Mouse (Mus musculus) liver, adult 2 months (tissue): ENCODE data around the gene Zbtb48. TPM values are rescaled to one million over a fixed set of nuclear protein-coding genes. Genes with fewer than 3 reads are reported as not detected.

ENCODE experiments used
- DNase-seq: peaks from one replicate; pipeline ENCODE4 v3.0.0-alpha.2; 2011; ENCODE audit warnings: low read depth, low spot score; ENCODE audit errors: extremely low read depth
- H3K27ac ChIP-seq: fragments of 200-500 bp; replicated peaks from 2 replicates; pipeline ENCODE4 v1.5.1; 2012; ENCODE audit warnings: low read depth, mild to moderate bottlenecking, control low read depth, inconsistent platforms, low read length; ENCODE audit not compliant: insufficient read depth
- H3K27me3 ChIP-seq: fragments of 200-500 bp; 2 replicates; pipeline ENCODE4 v1.6.1; 2012; ENCODE audit warnings: mild to moderate bottlenecking, moderate library complexity, low read length, inconsistent platforms; ENCODE audit not compliant: control insufficient read depth, insufficient read depth
- H3K36me3 ChIP-seq: fragments of 200-500 bp; 2 replicates; pipeline ENCODE4 v1.6.1; 2012; ENCODE audit warnings: low read length, inconsistent platforms; ENCODE audit not compliant: control insufficient read depth, insufficient read depth
- H3K4me1 ChIP-seq: fragments of 200-500 bp; 2 replicates; pipeline ENCODE4 v1.6.1; 2011; ENCODE audit warnings: low read length; ENCODE audit not compliant: control insufficient read depth, insufficient read depth
- H3K4me3 ChIP-seq: fragments of 200-500 bp; 2 replicates; pipeline ENCODE4 v1.5.1; 2011; ENCODE audit warnings: low read depth, mild to moderate bottlenecking, control low read depth, low read length, moderate library complexity; ENCODE audit not compliant: insufficient read depth
- H3K79me2 ChIP-seq: fragments of 200-500 bp; 2 replicates; pipeline ENCODE4 v1.6.1; 2012; ENCODE audit warnings: inconsistent platforms, mild to moderate bottlenecking, low read length, moderate library complexity; ENCODE audit not compliant: control insufficient read depth, insufficient read depth
- H3K9ac ChIP-seq: fragments of 200-500 bp; 2 replicates; pipeline ENCODE4 v1.6.1; 2012; ENCODE audit warnings: low read depth, mild to moderate bottlenecking, control low read depth, inconsistent platforms, low read length
- CTCF ChIP-seq: fragments of 200-500 bp; IDR thresholded peaks from 2 replicates; pipeline ENCODE4 v1.5.1; 2011; ENCODE audit warnings: low read depth, low read length, control low read depth
- POLR2A ChIP-seq: fragments of 200-500 bp; IDR thresholded peaks from 2 replicates; pipeline ENCODE4 v1.6.1; 2011; ENCODE audit warnings: low read length, control low read depth; ENCODE audit not compliant: insufficient read depth; ENCODE audit errors: extremely low read depth
- WGBS: fragments of 180-500 bp; shearing (Covaris S2); methylation state at CpG from one replicate; pipeline ENCODE4 v1.1.7; 2018; 5-methylcytosine and 5-hydroxymethylcytosine counted together
- polyA plus RNA-seq: library from polyadenylated mRNA; depleted of rRNA; stranded (reverse); fragments of >200 nt; gene quantifications from 2 replicates; pipeline ENCODE4 v1.2.3, GENCODE M21; 2012
- total RNA-seq: library from RNA; depleted of rRNA; stranded (reverse); fragments of >200 nt; gene quantifications from 2 replicates; pipeline ENCODE4 v1.2.3, GENCODE M21; 2014

Zbtb48 gene
- total and polyA plus RNA-seq, 2 experiments = 11.8 to 16.0 TPM

DNA sequence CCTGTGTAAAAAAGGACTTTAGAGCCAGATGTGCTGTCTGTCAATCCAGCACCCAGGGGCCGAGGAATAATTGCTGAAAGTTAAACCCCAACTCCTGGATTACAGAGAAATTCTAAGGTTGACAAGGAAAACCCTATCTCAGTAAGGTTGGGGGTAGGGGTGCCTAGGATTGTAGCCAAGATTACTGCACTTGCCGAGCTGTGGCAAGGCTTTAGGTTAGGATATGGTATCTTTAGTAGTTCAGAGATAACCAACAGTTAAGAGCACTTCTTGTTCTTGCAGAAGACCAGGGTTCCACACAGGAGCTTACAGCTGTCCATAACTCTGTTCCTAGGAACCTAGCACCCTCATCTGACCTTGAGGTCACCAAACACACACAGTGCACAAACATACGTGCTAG lies 29.8 kb downstream of the Zbtb48 start:
- Histone ChIP-seq H3K36me3 (no peaks in the 10 kb centered on the region), H3K27me3 (no peaks in the 10 kb centered on the region), H3K9ac (no peak overlapping the region), H3K4me3 (no peak overlapping the region), H3K79me2 (0 out of 2 replicates have a peak, but pooled peaks cover 7% of the 10 kb centered on the region), H3K27ac (no peak overlapping the region), H3K4me1 (no peaks in the 10 kb centered on the region)
- WGBS = 28% methylated on average over 3 of the region's 3 CpGs
- no peak for DNase-seq
- TF ChIP-seq CTCF (no peak), POLR2A (no peak)

DNA sequence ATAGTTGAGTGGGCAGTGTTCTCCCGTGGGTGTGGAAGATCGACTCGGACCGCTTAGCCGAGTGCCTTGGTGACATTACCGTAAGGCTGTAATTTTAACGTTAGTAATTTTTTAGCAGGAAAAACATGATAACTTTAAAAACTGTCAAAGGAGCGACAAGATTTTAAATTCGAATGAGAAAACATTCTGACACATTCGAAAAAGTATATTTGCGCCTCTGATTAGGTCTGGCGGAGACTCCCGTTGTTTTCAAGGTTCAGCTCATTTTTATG lies 30.6 kb downstream of the Zbtb48 start:
- 0 out of 2 replicates have a peak, but pooled peaks cover 7% of the 10 kb centered on the region for H3K79me2 ChIP-seq
- H3K36me3 ChIP-seq = no peaks in the 10 kb centered on the region
- peak overlapping the region; percentile 87 for H3K4me3 ChIP-seq
- TF ChIP-seq POLR2A (no peak), CTCF (no peak)
- no peak for DNase-seq
- peak overlapping the region; percentile 81 for H3K27ac ChIP-seq
- under 1% methylated on average over 13 of the region's 13 CpGs for WGBS
- no peaks in the 10 kb centered on the region for H3K27me3 ChIP-seq
- peak overlapping the region; percentile 87 for H3K9ac ChIP-seq
- H3K4me1 ChIP-seq = no peaks in the 10 kb centered on the region

DNA sequence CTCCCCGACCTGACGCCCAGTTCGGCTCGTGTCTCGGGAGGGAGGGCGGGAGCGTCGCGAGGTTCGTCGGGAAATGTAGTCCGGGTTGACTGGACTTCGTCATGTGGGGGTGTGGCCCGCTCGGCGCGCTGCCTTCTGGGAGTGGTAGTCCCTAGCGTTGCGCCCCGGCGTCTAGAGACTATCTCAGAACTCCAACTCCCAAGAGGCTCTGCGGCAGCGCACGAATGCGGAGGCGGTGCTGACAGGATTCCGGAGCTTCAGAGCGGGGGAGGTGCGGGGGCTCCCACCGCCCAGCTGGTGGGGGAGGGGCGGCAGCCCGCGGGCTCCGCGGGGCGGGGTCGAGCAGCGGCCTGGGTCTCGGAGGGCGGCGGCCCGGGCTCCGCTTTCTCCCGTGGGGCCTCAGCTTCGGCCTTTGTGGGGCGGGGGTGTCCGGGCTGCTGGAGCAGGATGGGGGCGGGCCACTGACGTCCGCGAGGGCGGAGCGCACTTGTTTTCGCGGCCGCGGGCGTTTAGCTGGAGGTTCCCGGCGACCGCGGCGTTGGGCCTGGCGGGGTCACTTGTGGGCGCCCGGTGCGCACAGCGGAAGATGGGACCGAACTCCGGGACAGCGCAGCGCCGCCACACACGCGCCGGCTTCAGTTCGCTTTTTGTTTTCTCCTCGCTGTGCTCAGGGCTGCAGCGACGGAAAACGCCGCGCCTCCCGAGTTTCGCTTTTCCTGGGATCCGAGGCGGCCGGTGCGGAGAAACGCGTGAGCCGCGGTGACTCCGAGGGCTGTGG lies 31.1 kb downstream of the Zbtb48 start, which contains the start of gene Phf13:
TSS of gene Phf13 (minus strand) at position 86 of the 778 bp plus-strand sequence.
- Histone ChIP-seq H3K36me3 (no peaks in the 10 kb centered on the region; the same call in 1 of the 2 replicates), H3K27me3 (no peaks in the 10 kb centered on the region), H3K79me2 (0 out of 2 replicates have a peak, but pooled peaks cover 7% of the 10 kb centered on the region), H3K4me1 (no peaks in the 10 kb centered on the region), H3K27ac (peak within 1 kb of the TSS; percentile 81), H3K9ac (peak within 1 kb of the TSS; percentile 91), H3K4me3 (peak within 1 kb of the TSS; percentile 93)
- WGBS = under 1% methylated on average over 93 of the region's 94 CpGs
- TF ChIP-seq CTCF = no peak
- TF ChIP-seq POLR2A = peak; percentile 71; the same call in 1 of the 2 replicates
- DNase-seq = peak; percentile 95

DNA sequence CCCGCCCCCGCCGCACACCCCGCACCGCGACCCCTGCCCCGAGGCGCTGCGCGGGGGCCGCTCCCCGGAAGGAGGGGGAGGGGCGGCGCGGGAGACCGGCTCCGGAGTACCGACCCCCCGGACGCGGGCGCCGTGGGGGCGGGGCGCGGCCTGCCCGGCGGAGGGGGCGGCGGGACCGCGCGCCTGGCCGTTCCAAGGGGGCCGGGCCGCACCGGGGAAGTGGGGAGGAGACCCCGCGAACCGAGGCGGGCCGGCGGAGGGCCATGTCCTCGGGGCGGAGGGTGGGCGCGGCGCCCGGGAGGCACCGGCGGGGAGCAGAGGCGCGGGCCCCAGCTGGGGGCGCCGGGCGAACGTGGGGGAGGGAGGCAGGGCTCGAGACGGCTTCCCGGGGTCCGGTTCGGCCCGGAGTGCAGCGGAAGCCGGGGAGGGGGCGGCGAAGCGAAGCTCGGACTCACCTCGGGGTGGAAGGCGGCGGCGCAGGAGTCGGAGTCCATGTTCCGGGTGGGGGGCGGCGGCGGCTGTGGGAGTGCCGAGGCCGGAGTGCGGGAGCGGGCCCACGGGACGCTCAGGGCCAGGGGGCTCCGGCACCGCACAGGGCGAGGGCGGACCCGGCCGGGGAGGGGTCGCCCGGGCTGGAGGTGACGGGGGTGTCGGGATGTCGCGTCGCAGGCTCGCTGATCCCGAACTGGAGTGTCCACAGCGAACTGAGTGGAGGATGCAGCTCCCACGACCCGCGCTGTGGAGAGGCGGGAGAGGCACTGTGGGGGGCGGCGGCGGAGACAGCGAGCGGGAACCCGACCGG lies 31.9 kb downstream of the Zbtb48 start:
- Histone ChIP-seq H3K4me1 (no peaks in the 10 kb centered on the region), H3K9ac (peak overlapping the region; percentile 91), H3K27me3 (no peaks in the 10 kb centered on the region), H3K36me3 (no peaks in the 10 kb centered on the region; the same call in 1 of the 2 replicates), H3K4me3 (peak overlapping the region; percentile 93), H3K27ac (peak overlapping the region; percentile 37; the same call in 1 of the 2 replicates), H3K79me2 (0 out of 2 replicates have a peak, but pooled peaks cover 7% of the 10 kb centered on the region)
- TF ChIP-seq CTCF = no peak
- TF ChIP-seq POLR2A = 0 out of 2 replicates have a peak, but pooled peaks have one; percentile 40
- DNase-seq = no peak
- WGBS = under 1% methylated on average over 80 of the region's 111 CpGs

DNA sequence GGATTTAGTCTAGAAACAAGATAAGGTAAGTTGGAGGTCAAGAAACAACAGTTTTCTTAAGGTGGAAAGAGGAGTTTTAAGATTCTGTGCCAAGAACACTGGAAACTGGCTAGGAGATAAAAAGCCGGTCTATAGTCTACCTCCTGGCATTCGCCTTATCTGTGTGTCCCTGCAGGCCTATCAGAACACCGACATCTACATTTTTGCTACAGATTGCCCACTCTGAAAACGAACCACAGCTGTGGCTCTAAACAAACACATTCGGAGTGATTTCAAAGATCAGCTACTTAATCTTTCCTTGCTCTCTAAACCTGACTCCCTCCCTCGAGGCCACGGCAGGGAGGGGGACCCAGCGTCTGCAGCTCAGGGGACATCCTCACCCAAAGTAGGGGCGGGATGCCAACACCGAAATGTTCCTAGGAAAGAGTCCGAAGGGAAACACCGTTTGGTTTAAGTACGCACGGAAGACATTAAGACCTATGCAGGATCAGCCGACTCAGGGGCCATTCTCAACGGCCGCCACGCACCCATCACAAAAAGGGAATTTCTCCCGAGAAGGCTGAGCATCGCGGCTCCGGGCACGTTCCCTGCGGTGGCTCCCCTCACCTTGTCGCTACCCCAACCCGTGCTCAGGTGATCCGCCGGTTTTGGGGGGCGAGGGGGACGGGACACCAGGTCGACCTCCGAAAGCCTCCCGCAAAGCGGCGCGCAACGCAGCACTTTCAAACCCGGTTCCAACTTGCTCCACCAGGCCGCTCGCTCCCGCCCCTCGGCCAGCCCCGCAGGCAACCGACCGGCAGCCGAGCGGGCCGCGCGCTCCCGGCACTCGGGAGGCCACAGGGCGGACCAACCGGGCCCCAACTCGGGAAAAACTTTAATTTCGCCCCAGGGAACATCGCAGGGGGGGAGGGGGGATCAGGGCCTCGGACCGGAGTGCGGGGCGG lies 33.0 kb downstream of the Zbtb48 start:
- Histone ChIP-seq H3K4me1 (no peaks in the 10 kb centered on the region), H3K27ac (no peak overlapping the region), H3K79me2 (0 out of 2 replicates have a peak, but pooled peaks cover 7% of the 10 kb centered on the region), H3K9ac (peak overlapping the region; percentile 91), H3K4me3 (peak overlapping the region; percentile 93), H3K36me3 (no peaks in the 10 kb centered on the region; the same call in 1 of the 2 replicates), H3K27me3 (no peaks in the 10 kb centered on the region)
- TF ChIP-seq CTCF (no peak), POLR2A (no peak)
- 13% methylated on average over 60 of the region's 61 CpGs for WGBS
- DNase-seq = no peak
